Mouse (Mus musculus) G1E (cell line): ENCODE measurements at regions not wholly inside any gene's neighbourhood (a gene's known extent, or its start where the extent isn't known, plus 50 kb on each side); places are given as distances from the start of the nearest gene placed in this dataset.

Experiments used
- CTCF ChIP-seq: IDR thresholded peaks from 2 replicates; pipeline ENCODE4 v1.5.1; 2012; ENCODE audit warnings: low read depth, low read length, inconsistent platforms, mixed read lengths
- GATA1 ChIP-seq: IDR thresholded peaks from 2 replicates; pipeline ENCODE4 v1.6.1; 2012; ENCODE audit warnings: borderline replicate concordance, low read length, inconsistent platforms, mixed read lengths
- GATA2 ChIP-seq: IDR thresholded peaks from 2 replicates; pipeline ENCODE4 v1.6.1; 2012; ENCODE audit warnings: low read depth, low read length, inconsistent platforms, borderline replicate concordance
- POLR2AphosphoS5 ChIP-seq: IDR thresholded peaks from 2 replicates; pipeline ENCODE4 v1.6.1; 2012; ENCODE audit warnings: low read depth, low read length, inconsistent platforms; ENCODE audit not compliant: insufficient replicate concordance
- TAL1 ChIP-seq: conservative IDR thresholded peaks from 2 replicates; pipeline ENCODE4 v1.6.1; 2012; ENCODE audit warnings: low read depth, low read length, inconsistent platforms, mixed read lengths

- no peak for TF ChIP-seq TAL1
- no peak for TF ChIP-seq CTCF
- no peak for TF ChIP-seq GATA2
- TF ChIP-seq POLR2AphosphoS5: no peak
- TF ChIP-seq GATA1: no peak
These were observed 71.8 kb upstream of the Plxna4 start for GRCm38 (mm10) chr6:32659743-32660142.
